Mouse (Mus musculus) monocyte, adult 5-6 weeks (primary cell): ENCODE measurements around the gene Wwox. TPM values are rescaled to one million over a fixed set of nuclear protein-coding genes. Genes with fewer than 3 reads are reported as not detected.

Experiments
- ATAC-seq: fragments of 153-309, 156-312 bp; replicated peaks from 2 replicates; pipeline ENCODE4 v1.8.0; 2017; ENCODE audit warnings: mild to moderate bottlenecking; ENCODE audit not compliant: low TSS enrichment, insufficient number of reproducible peaks, severe bottlenecking, poor library complexity, low FRiP score
- total RNA-seq: library from RNA; stranded (forward); fragments of 200-1000, 200-491, 200-594 nt; gene quantifications from 3 replicates; pipeline ENCODE4 v1.2.3, GENCODE M21; 2017

The Wwox gene
- 4.3 to 12.3 TPM (median 8.2 TPM) in 3 replicates for total RNA-seq

- ATAC-seq, result peak; percentile 95
These were observed at the start of gene Wwox for GRCm38 (mm10) chr8:114439334-114440204. TSS of gene Wwox (plus strand) at chr8:114439655.

- no peak for ATAC-seq
These were observed 48.8 kb upstream of the Wwox start for GRCm38 (mm10) chr8:114390465-114391254.

- ATAC-seq, result no peak
These were observed 41.1 kb upstream of the Wwox start for GRCm38 (mm10) chr8:114398326-114398725.

DNA sequence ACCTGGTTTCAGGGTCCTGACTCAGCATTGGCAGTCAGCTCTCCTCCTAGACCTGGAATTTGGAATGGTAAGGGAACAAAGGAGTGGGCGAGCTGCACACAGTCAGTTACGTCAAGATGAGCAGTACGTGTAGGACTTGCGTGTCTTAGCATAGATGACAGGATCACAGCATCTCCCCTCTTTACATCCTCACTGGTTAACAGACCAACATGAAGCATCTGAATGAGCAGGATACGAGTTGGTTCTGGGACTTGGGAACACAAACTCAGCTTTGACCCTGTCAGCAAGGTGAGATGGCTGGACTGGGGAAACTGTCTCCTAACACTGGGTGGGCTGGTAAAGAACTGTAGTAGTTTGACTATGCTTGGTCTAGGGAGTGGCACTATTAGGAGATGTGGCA, 40.2 kb upstream of the Wwox start:
- ATAC-seq, result no peak

- no peak for ATAC-seq
These were observed 37.8 kb upstream of the Wwox start for GRCm38 (mm10) chr8:114401679-114402078.

DNA sequence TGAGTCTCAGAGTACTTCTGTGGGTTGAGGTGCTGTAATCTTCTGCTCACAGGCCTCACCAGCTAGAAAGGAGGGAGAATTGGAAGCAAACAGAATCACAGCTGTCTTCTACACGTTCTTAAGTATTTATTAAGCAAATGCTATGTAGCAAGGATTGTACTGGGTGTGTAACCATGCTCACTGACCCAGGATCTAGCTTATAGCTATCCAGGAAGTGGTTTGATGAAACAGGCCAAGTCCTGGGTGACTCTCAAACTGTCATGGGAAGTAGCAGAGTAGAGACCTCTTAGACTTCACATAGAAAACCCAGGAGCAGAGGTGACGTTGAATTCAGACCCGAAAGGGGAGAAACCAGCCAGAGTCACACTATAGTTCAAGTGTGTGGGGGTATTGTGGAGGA, 28.0 kb upstream of the Wwox start:
- ATAC-seq, result no peak

DNA sequence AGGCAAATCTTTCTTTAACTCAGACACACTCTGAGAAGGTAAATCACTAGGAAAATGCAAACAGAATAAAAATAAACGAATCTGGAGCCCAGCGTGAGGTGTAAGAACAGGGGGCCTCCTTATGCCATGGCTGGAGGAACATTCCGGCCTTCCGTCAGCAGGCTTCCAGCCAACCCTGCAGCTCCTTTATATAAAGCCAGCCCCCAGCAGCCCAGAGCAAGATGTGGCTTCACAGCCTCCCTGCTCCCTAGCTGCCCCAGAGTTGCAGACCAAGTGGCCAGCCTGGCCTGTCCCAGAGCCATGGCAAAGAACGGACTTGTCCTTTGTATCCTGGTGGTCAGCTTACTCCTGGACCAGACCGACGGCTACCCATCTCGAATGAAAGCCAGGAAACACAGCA, 21.7 kb upstream of the Wwox start, which contains the start of gene Clec3a:
Clec3a (plus strand) TSS at position 301 of the 400 bp plus-strand sequence.
- ATAC-seq, result no peak

- ATAC-seq, result no peak
These were observed 21.0 kb upstream of the Wwox start for GRCm38 (mm10) chr8:114418486-114418885.

GRCm38 (mm10) chr8:114418904-114419303, 20.6 kb upstream of the Wwox start:
- no peak for ATAC-seq

DNA sequence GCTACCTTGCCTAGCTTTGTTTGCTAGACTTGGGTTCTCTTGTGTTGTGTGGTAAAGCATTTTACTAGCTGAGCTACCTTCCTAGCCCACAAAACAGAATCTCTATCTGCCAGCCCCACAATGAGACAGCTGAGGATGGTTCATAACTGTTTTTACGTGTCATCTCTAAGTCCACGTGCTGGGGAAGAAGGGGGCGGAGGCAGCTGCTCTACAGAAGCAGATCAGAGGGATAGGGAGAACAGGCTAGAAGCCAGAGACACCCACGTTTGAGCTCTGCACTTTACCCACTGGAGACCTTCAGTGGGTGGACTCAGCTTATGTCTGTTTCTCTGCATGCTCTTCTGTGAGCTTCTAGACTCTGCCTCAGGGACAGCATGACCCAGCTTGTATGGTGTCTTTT, 17.9 kb upstream of the Wwox start:
- ATAC-seq, result no peak

- no peak for ATAC-seq
These were observed 1.2 kb upstream of the Wwox start for GRCm38 (mm10) chr8:114438236-114438635.

GRCm38 (mm10) chr8:114440205-114440589, 742 bp downstream of the Wwox start:
- no peak for ATAC-seq

DNA sequence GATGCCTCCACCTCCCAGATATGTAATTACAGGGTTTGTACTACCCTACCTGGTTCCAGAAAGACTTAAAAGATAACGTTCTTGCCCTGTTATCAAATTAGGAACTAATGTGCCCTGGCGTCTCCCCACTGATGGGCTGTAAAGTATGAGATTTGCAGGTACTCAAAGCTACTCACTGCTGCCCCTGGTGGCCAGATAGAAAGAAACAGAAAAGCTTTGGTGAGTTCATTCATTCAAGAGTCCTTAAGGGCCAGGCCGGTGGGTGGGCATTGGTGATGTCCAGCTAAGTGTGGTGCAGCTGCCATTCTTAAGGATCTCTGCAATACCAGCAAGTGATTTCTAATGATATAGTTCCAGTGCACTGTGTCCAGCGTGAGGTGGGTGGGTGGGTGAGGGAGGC, 2.2 kb downstream of the Wwox start:
- ATAC-seq, result no peak

DNA sequence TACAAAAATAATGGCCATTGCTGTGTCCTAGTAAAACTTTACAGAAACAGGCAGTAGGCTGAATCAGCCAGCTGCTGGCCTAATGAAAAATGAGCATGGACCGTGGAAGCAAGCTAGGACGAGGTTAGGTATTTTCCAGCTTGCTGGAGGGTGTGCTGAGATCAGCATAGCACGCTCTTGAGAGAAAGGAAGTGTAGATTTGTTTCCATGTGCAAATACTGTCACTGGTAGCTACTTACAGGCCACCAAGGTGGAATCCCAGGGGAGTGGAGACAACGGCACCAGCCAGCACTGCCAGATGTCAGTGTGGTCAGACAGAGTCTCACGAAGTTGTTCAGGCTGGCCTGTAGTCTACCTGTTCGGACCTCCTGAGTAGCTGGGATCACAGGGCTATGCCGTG, 7.4 kb downstream of the Wwox start:
- no peak for ATAC-seq

GRCm38 (mm10) chr8:114452278-114452677, 12.8 kb downstream of the Wwox start:
- no peak for ATAC-seq

DNA sequence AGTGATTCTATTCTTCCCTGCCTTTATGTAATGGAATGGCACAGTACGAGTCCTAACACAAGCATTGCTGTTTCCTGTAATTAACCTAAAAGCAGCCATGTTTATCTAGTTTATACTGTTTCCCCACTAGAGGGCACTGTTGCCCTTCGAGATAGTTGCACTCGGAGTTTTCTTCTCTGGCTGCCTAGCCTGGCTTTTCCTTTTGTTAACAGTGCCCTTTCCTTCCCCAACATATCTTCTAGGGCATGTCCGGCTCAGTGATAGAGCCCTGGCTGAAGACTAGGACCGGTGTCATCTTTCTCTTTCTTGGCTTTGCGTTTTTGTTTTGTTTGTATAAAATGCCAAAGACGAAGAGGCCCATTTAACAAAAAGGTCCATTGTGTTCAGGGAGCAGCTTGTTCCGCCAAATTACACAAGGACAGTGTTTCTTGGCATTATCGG, 13.3 kb downstream of the Wwox start:
- no peak; the same call in 1 of the 2 replicates for ATAC-seq

DNA sequence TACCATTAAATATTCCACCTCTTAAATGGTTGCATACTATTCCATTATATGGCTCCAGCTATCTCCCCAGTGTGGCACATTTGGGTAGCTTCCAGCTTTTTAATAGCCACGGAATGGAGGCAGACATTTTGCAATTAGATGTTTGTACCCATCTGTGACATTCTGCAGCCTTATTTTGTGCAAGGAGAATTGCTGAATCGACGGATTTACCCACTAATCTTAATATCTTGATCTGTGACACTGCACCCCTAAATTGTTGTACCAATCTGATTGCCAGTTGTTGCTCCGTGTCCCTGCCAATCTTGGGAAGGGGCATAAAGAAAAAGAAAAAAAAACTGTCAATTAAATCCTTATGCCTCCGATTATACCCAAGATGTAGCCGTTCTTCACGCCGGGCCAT, 15.8 kb downstream of the Wwox start:
- no peak for ATAC-seq

DNA sequence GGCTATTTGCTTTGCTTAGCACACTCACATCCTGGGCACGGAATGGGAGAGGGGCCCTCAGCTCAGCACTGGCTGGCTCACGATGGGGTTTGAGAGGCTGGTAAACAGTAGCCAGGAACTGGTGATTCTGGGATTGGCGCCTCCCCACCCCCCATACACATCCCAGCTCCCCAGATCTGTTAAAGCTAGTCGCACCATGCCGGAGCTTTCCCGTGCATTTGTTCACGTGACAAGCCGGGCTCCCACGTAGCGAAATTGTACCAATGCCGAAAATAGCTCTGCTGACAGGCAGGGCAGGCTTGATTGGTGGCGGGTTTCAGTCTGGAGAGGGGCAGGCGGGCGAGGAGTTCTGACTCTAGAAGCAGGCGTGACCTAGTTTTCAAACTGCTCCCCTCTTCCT, 16.5 kb downstream of the Wwox start:
- ATAC-seq, result no peak

DNA sequence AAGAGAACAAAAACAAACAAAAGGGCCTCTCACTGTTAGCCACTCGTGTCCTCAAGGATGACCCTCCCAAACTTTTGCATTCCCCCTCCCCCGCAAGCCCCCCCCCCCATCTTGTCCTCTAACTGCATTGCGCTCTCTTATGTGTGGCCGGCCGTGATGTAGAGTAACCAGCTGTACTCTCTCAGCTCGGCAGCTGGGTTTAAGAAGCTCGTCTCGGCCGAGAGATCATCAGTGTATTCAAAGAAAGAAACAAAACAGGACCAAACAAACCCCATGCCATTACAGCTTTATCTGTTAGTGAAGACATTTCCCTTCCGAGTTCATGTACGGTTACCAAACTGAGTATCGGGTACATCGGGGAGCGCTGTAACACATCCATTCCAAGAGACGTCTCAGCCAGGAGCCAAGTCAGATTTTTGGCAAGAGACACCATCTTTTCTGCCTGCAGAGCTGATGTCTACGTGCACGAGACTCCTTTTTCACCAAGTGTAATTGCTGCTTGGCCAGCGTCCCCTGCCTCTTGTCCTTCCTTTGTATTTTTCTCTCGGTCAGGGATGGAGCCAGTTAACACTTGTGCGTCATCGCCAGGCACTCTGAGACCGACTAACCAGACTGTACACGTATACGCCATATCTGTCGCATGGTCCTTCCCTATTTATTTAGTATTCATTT, 18.8 kb downstream of the Wwox start:
- no peak for ATAC-seq
